Mouse (Mus musculus): ENCODE data around the gene Ap1s3.

The Ap1s3 gene

DNA sequence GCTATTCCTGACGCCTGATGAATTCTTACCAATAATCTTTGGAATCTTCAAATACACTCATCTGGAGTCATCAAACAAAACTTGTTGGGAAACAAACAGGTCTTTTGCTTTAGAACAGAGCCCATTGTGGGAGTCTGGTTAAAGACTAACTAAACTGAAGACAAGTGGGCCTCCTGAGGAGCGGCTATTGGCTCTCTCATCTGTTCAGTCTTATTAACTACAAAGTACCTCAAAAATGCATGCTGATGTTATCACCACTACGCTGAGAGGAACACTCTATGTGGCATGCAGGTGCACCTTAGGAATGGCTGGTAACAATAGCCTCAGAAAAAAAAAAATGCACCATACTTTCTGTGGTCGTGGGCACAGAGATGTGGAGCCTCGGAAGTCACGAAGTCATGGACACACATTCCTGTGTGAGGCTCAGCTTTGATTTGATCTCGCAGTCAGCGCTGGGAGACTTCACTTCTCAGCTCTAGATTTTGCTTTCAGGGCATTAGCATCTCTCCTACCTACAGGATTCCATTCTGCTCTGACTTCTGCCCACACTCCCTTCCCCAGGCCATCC lies 6.4 kb upstream of the Ap1s3 start:
- in situ Hi-C loops (cut with MboI; ENCODE audit: low pct_unique_long_range_greater_than_20kb in 1 of 2, low sequenced_read_pairs in 2 of 2, unreplicated experiment in 1 of 2) = loop anchor here in 1 of 2 experiments (25.0 kb wide), 2 partner anchors 941 to 1141 kb away; no protein-coding TSS in a partner anchor

DNA sequence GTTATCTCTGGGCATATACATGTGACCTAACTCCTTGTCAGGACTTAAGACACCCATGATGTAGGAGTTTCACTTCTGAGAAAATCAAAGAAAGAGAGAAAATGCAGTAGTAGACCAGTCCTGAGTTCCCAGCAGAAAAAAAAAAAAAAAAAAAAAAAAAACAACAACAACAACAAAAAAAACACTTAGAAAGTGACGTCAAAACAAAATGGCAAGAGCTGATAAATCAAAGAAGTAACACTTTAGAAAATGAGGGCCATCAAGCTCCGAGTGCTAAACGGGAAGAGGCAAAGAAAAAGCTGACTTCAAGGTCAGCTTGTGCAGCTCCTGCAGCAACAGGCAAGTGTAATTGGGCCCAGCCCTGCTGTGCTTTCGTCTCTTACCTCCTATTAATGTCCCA lies 3.9 kb upstream of the Ap1s3 start:
- in situ Hi-C loops (cut with MboI; ENCODE audit: low pct_unique_long_range_greater_than_20kb in 1 of 2, low sequenced_read_pairs in 2 of 2, unreplicated experiment in 1 of 2) = loop anchor here in 1 of 2 experiments (25.0 kb wide), 2 partner anchors 938 to 1138 kb away; no protein-coding TSS in a partner anchor

DNA sequence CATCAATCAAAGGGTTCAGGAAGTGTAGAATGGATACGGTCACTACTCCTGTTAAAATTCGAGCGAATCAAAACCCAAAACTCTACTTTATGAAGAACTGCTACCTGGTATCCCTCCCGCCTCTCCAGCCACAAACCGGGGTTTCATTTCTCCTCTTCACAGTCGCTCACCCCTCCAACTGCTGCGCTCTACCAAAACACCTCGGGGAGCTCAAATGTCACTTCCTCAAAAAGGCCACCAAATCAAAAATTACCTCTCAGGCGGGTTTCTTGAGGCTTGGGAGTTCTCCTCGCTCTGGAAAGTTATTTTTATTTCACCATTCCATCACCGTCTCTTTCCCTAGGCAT lies 603 bp downstream of the Ap1s3 start:
- in situ Hi-C loops (cut with MboI; ENCODE audit: low pct_unique_long_range_greater_than_20kb in 1 of 2, low sequenced_read_pairs in 2 of 2, unreplicated experiment in 1 of 2) = no loop called here

GRCm38 (mm10) chr1:79669419-79669974 lies 2.3 kb downstream of the Ap1s3 start:
- in situ Hi-C loops (cut with MboI; ENCODE audit: low pct_unique_long_range_greater_than_20kb in 1 of 2, low sequenced_read_pairs in 2 of 2, unreplicated experiment in 1 of 2) = no loop called here

DNA sequence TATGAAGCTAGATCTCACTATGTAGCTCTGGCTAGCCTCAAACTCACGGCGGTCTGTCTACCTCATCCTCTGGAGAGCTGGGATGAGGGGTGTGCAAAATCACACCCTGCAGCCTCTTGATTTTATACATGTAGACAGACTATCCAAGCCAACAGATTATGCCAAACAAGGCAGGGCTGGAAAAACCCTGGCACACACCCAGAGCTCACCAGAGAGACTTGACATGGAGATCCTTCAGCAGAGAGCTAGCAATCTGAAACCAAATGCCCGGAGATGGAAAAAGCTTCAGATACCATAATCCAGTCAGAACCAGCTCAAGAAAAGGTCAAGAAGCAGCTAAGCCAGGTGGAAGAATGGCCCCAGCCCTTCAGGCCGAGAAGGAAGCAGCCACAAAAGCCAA lies 6.9 kb downstream of the Ap1s3 start:
- in situ Hi-C loops (cut with MboI; ENCODE audit: low pct_unique_long_range_greater_than_20kb in 1 of 2, low sequenced_read_pairs in 2 of 2, unreplicated experiment in 1 of 2) = no loop called here

- in situ Hi-C loops (cut with MboI; ENCODE audit: low pct_unique_long_range_greater_than_20kb in 1 of 2, low sequenced_read_pairs in 2 of 2, unreplicated experiment in 1 of 2) = no loop called here
Measured at GRCm38 (mm10) chr1:79659598-79659997, 12.2 kb downstream of the Ap1s3 start.

DNA sequence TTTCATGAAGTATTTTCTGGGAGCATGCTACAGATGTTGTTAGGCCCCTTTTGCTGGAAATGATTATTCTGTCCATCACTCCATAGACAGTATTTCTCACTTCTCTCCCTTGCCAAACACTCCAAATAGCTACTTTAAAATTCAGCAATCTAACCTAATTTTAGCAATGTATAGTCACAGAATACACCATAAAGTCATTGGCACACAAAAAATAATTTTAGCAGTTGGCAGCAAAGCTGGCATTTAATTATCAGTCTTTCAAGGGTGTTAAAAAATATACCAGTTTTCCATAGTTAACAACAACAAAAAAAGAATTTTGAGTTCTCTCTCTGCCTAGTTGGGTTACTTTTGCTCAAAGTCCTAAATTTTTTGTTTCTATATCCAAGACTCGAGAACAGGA lies 14.4 kb downstream of the Ap1s3 start:
- in situ Hi-C loops (cut with MboI; ENCODE audit: low pct_unique_long_range_greater_than_20kb in 1 of 2, low sequenced_read_pairs in 2 of 2, unreplicated experiment in 1 of 2) = no loop called here

GRCm38 (mm10) chr1:79655819-79656555 lies 15.8 kb downstream of the Ap1s3 start:
- in situ Hi-C loops (cut with MboI; ENCODE audit: low pct_unique_long_range_greater_than_20kb in 1 of 2, low sequenced_read_pairs in 2 of 2, unreplicated experiment in 1 of 2) = no loop called here

- in situ Hi-C loops (cut with MboI; ENCODE audit: low pct_unique_long_range_greater_than_20kb in 1 of 2, low sequenced_read_pairs in 2 of 2, unreplicated experiment in 1 of 2) = no loop called here
Measured at GRCm38 (mm10) chr1:79654948-79655347, 16.8 kb downstream of the Ap1s3 start.

- in situ Hi-C loops (cut with MboI; ENCODE audit: low pct_unique_long_range_greater_than_20kb in 1 of 2, low sequenced_read_pairs in 2 of 2, unreplicated experiment in 1 of 2) = no loop called here
Measured at GRCm38 (mm10) chr1:79643411-79644110, 28.2 kb downstream of the Ap1s3 start.

DNA sequence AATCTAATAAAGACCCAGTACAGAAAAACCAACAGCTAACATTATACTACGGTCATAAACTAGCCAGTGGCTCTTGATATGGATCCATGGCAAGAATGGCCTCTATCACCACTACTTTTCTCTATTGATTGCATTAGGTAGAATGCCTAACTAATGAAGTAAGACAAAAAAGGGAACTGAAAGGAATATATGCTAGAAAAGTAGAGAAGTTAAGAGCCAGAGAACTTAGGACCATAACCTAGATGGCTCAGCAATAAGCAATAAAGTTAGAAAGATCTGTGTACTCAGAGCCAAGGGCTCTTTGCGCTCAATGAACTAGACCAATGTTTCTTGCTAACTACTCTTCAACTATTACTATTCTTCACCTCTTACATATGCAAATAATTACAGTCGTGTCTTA lies 29.1 kb downstream of the Ap1s3 start:
- in situ Hi-C loops (cut with MboI; ENCODE audit: low pct_unique_long_range_greater_than_20kb in 1 of 2, low sequenced_read_pairs in 2 of 2, unreplicated experiment in 1 of 2) = no loop called here

DNA sequence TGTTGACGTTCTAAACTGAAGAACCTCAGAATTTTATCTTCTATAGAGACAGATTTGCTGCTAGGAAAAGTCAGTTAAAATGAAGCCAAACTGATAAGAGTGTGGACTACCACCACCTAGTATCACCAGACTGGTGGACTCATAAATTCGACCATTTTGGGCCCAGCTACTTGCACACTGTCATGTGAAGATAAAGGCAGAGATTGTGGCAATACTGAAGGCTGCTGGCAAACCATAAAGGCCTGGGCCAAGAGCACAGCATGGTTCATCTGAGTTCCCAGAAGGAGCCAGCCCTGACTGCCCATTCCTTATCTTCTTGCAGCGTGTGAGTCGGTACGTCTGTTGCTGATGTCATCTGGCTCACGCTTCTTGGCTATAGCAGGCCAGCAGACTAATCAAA lies 30.4 kb downstream of the Ap1s3 start:
- in situ Hi-C loops (cut with MboI; ENCODE audit: low pct_unique_long_range_greater_than_20kb in 1 of 2, low sequenced_read_pairs in 2 of 2, unreplicated experiment in 1 of 2) = no loop called here

DNA sequence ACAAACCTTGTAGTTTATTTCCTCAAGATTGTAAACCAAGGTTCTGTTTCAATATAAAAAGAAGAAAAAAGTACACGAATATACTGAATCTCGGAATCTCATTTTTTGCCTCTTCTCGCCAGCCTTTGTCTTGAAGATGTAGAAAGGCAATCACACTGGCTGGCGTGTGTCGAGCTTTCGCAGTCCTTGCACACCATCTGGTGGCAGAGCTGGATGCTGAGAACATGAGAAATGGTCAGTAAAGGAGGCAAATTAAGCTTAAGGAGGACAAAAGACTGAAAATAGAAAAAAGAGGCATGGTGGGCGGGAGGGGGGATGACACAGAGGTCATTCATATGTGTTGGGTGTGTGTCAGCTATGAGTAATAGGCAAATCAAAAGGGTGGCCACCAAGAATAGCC lies 31.6 kb downstream of the Ap1s3 start:
- in situ Hi-C loops (cut with MboI; ENCODE audit: low pct_unique_long_range_greater_than_20kb in 1 of 2, low sequenced_read_pairs in 2 of 2, unreplicated experiment in 1 of 2) = no loop called here

GRCm38 (mm10) chr1:79639683-79640082 lies 32.1 kb downstream of the Ap1s3 start:
- in situ Hi-C loops (cut with MboI; ENCODE audit: low pct_unique_long_range_greater_than_20kb in 1 of 2, low sequenced_read_pairs in 2 of 2, unreplicated experiment in 1 of 2) = no loop called here

- in situ Hi-C loops (cut with MboI; ENCODE audit: low pct_unique_long_range_greater_than_20kb in 1 of 2, low sequenced_read_pairs in 2 of 2, unreplicated experiment in 1 of 2) = no loop called here
Measured at GRCm38 (mm10) chr1:79639107-79639506, 32.7 kb downstream of the Ap1s3 start.

DNA sequence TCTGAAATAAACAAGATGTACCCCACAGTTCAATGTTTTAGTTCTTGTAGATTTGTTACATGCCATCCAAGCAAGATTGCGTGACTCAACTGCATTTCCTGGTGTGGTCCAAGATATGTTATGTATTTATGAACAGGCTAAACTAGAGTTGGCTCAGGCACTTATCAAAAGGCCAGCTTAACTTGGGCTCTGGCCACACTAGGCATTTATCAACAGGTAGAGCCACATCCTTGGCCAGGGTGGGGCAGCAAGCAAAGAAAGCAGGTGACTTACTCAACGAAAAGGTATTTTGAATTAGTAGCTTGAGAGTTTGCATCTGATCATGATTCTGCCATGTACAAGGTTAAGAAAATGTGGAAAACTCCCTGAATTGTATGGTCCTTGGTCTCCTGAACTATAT lies 34.0 kb downstream of the Ap1s3 start:
- in situ Hi-C loops (cut with MboI; ENCODE audit: low pct_unique_long_range_greater_than_20kb in 1 of 2, low sequenced_read_pairs in 2 of 2, unreplicated experiment in 1 of 2) = no loop called here

- in situ Hi-C loops (cut with MboI; ENCODE audit: low pct_unique_long_range_greater_than_20kb in 1 of 2, low sequenced_read_pairs in 2 of 2, unreplicated experiment in 1 of 2) = no loop called here
Measured at GRCm38 (mm10) chr1:79631521-79631920, 40.3 kb downstream of the Ap1s3 start.

DNA sequence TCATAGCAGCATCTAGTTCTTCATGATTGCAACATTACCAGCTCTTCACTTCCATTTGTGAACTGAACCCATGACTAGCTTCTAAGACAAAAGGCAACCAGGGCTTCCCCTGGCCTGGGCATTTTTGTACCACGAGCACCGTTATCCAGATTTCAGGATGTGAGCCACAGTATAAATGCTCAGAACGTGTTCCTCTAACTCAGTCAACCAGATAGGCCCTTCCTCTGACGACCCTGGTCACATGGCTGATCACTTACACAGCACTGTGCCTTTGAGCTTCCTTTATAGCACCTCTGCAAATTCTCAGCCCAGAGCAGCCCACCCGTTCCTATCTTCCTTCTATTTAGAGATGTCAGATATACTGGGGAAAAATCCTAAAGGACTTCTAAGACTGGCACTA lies 42.0 kb downstream of the Ap1s3 start:
- in situ Hi-C loops (cut with MboI; ENCODE audit: low pct_unique_long_range_greater_than_20kb in 1 of 2, low sequenced_read_pairs in 2 of 2, unreplicated experiment in 1 of 2) = no loop called here

DNA sequence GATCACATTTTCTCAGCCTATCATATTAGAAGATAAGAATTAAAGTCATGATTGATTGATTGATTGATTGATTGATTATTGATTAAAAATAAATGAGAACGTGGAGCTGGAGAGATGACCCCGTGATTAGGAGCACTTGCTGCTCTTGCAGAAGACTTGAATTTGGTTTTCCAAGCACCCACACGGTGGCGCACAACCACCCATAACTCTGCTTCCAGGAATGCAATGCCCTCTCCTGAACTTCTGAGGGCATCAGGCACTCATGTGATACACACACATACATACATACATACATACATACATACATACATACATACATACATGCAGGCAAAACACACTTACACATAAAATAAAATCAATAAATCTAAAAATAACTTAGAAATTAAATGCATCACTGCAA lies 45.6 kb downstream of the Ap1s3 start:
- in situ Hi-C loops (cut with MboI; ENCODE audit: low pct_unique_long_range_greater_than_20kb in 1 of 2, low sequenced_read_pairs in 2 of 2, unreplicated experiment in 1 of 2) = no loop called here
